Mouse (Mus musculus): ENCODE results near the gene Mad1l1.

DNA sequence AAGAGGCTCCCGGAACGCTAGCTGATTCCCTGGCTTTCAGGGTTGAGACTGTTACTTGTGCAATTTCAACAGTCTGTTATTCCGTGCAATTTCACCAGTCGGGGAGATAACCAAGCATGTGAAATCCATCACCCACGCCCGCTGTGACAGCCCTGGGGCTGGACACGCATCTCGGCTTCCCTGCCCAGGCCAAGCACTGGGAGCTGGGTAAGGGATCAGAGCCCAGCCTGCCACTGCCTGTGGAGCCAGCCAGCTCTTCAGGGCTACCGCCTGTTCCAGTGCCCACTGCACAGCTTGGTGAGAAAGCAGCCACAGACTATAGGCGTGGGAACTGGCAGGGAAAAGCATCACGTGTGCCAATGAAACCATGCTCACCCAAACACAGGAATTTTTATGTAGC, 229.8 kb downstream of the Mad1l1 start:
- no peak for TF ChIP-seq POLR2A (IDR thresholded peaks at IDR 0.05; ENCODE audit: extremely low read depth, insufficient read depth, low read length)
- no peak for TF ChIP-seq CTCF (IDR thresholded peaks at IDR 0.05; ENCODE audit: low read depth, low read length)

All from liver, adult 2 months (tissue).